Mouse (Mus musculus): Measurements from ENCODE around the gene Rnf5.

DNA sequence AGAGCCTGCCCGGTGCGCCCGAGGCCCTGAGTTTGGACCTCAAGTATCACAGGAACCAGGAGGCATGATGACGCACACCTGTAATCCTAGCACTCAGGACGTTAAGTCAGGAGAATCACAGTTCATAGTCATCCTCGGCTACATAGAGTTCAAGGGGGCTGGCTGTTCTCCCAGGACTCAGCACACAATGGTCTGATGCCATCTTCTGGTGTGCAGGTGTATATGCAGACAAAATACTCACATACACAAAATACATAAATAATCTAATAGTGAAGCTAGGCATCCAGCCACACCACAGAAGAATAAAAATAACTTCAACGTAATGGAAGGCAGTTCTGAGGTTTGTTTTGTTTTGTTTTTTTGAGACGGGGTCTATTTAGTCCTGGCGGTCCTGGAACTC is 19.7 kb upstream of the Rnf5 start:
- TF ChIP-seq GATA1 (IDR thresholded peaks at IDR 0.05; ENCODE audit: borderline replicate concordance, low read length) (no peak), FLI1 (IDR thresholded peaks at IDR 0.05; ENCODE audit: low read length) (no peak)

All from megakaryocyte, embryonic 14.5 days (primary cell).